Mouse (Mus musculus): ENCODE data around the gene Gpx5. TPM values are rescaled to one million over a fixed set of nuclear protein-coding genes. Genes with fewer than 3 reads are reported as not detected.

Gpx5 gene
- not detected in 2 replicates for polyA plus RNA-seq (2014; fragmentation: Nextera tagmentation; extraction: Ambion mirVana)

GRCm38 (mm10) chr13:21292631-21293030 lies at the start of gene Gpx5:
Gene Gpx5, minus strand, starts transcription at chr13:21292731.
- Histone ChIP-seq H3K9me3 (ENCODE audit: low read depth, low read length) (no peaks in the 10 kb centered on the region), H3K27ac (ENCODE audit: low read depth) (no peak within 1 kb of the TSS), H3K4me3 (ENCODE audit: low read depth, low read length) (no peak within 1 kb of the TSS), H3K4me1 (ENCODE audit: insufficient read depth) (no peaks in the 10 kb centered on the region), H3K36me3 (ENCODE audit: insufficient read depth) (no peaks in the 10 kb centered on the region), H3K4me2 (no peak within 1 kb of the TSS), H3K27me3 (ENCODE audit: insufficient read depth, low read length) (no peaks in the 10 kb centered on the region), H3K9ac (no peak within 1 kb of the TSS)
- ATAC-seq (ENCODE audit: insufficient read depth) = no peak
- WGBS = 84% methylated on average over 6 of the region's 6 CpGs
- TF ChIP-seq CTCF (IDR thresholded peaks at IDR 0.05; ENCODE audit: low read depth) = no peak
- DNase-seq = no peak

DNA sequence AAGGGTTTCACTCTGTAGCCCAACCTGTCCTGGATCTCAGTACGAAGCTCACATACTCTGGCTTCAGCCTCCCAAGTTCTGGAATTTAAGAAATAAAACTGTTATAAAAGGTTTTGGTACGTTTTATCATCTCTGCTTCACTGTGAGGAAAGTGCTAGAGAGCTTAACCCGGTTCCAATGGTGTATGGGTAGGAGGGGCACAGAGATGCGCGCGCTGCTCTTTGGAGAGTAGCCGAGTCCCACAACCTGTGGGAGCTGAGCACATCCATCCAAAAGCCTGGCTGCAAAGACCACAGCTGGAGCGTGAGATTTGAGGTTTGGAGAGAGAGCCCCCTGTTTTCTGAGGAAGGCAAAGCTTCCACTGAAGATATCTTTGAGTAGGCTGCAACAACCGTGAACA lies 34.9 kb upstream of the Gpx5 start:
- Histone ChIP-seq H3K4me1 (ENCODE audit: insufficient read depth) (no peaks in the 10 kb centered on the region), H3K27ac (ENCODE audit: low read depth) (no peak overlapping the region), H3K4me2 (peak overlapping the region; percentile 60), H3K4me3 (ENCODE audit: low read depth, low read length) (peak overlapping the region; percentile 37), H3K36me3 (ENCODE audit: insufficient read depth) (no peaks in the 10 kb centered on the region), H3K9me3 (ENCODE audit: low read depth, low read length) (no peaks in the 10 kb centered on the region), H3K9ac (peak overlapping the region; percentile 13; the same call in 1 of the 2 replicates), H3K27me3 (ENCODE audit: insufficient read depth, low read length) (0 out of 2 replicates have a peak, but pooled peaks cover 4% of the 10 kb centered on the region)
- no peak for TF ChIP-seq CTCF (IDR thresholded peaks at IDR 0.05; ENCODE audit: low read depth)
- WGBS = under 1% methylated on average over 9 of the region's 9 CpGs
- DNase-seq (peak; percentile 64), ATAC-seq (ENCODE audit: insufficient read depth) (peak; percentile 73)

GRCm38 (mm10) chr13:21326657-21327211 lies 34.2 kb upstream of the Gpx5 start:
- peak overlapping the region; percentile 37 for H3K4me3 ChIP-seq (ENCODE audit: low read depth, low read length)
- peak; percentile 77 for ATAC-seq (ENCODE audit: insufficient read depth)
- peak overlapping the region; percentile 60 for H3K4me2 ChIP-seq
- H3K27me3 ChIP-seq (ENCODE audit: insufficient read depth, low read length) = 0 out of 2 replicates have a peak, but pooled peaks cover 4% of the 10 kb centered on the region
- no peaks in the 10 kb centered on the region for H3K9me3 ChIP-seq (ENCODE audit: low read depth, low read length)
- no peaks in the 10 kb centered on the region for H3K36me3 ChIP-seq (ENCODE audit: insufficient read depth)
- peak overlapping the region; percentile 27; the same call in 1 of the 2 replicates for H3K9ac ChIP-seq
- peak; percentile 88 for TF ChIP-seq CTCF (IDR thresholded peaks at IDR 0.05; ENCODE audit: low read depth)
- peak; percentile 97 for DNase-seq
- under 1% methylated on average over 24 of the region's 24 CpGs for WGBS
- H3K27ac ChIP-seq (ENCODE audit: low read depth) = no peak overlapping the region
- H3K4me1 ChIP-seq (ENCODE audit: insufficient read depth) = 0 out of 2 replicates have a peak, but pooled peaks cover 3% of the 10 kb centered on the region

DNA sequence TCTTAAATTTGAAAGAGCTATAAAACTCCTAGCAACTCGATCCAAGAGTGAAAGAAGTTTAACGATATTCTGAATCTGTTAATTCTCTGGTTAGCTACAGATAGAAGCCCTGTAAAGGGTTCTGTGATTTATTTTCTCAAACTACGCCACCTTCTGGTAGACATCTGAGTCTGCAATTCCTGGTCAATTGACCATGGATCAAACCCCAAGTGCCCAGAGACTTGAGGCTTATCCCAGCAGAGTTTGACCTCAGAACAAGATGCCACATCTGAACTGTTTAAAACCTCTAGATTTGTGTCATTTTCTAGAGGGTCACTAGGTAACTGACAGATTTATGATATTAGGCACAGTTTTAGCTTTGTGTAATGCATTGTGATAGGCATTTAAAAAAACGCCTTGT lies 33.7 kb upstream of the Gpx5 start:
- H3K36me3 ChIP-seq (ENCODE audit: insufficient read depth) = no peaks in the 10 kb centered on the region
- 0 out of 2 replicates have a peak, but pooled peaks cover 4% of the 10 kb centered on the region for H3K27me3 ChIP-seq (ENCODE audit: insufficient read depth, low read length)
- no peak overlapping the region for H3K9ac ChIP-seq
- DNase-seq = peak; percentile 71
- H3K4me1 ChIP-seq (ENCODE audit: insufficient read depth) = 0 out of 2 replicates have a peak, but pooled peaks cover 3% of the 10 kb centered on the region
- 6% methylated on average over 4 of the region's 4 CpGs for WGBS
- peak overlapping the region; percentile 37 for H3K4me3 ChIP-seq (ENCODE audit: low read depth, low read length)
- H3K4me2 ChIP-seq = peak overlapping the region; percentile 60
- TF ChIP-seq CTCF (IDR thresholded peaks at IDR 0.05; ENCODE audit: low read depth) = peak; percentile 58
- no peak overlapping the region for H3K27ac ChIP-seq (ENCODE audit: low read depth)
- H3K9me3 ChIP-seq (ENCODE audit: low read depth, low read length) = no peaks in the 10 kb centered on the region
- peak; percentile 50; the same call in 1 of the 2 replicates for ATAC-seq (ENCODE audit: insufficient read depth)

GRCm38 (mm10) chr13:21323405-21323804 lies 30.9 kb upstream of the Gpx5 start:
- H3K9ac ChIP-seq = no peak overlapping the region
- 0 out of 2 replicates have a peak, but pooled peaks cover 3% of the 10 kb centered on the region for H3K4me1 ChIP-seq (ENCODE audit: insufficient read depth)
- 52% methylated on average over 6 of the region's 6 CpGs for WGBS
- 0 out of 2 replicates have a peak, but pooled peaks cover 4% of the 10 kb centered on the region for H3K27me3 ChIP-seq (ENCODE audit: insufficient read depth, low read length)
- ATAC-seq (ENCODE audit: insufficient read depth) (no peak), DNase-seq (no peak)
- no peaks in the 10 kb centered on the region for H3K9me3 ChIP-seq (ENCODE audit: low read depth, low read length)
- peak overlapping the region; percentile 60 for H3K4me2 ChIP-seq
- TF ChIP-seq CTCF (IDR thresholded peaks at IDR 0.05; ENCODE audit: low read depth) = no peak
- H3K36me3 ChIP-seq (ENCODE audit: insufficient read depth) = no peaks in the 10 kb centered on the region
- H3K4me3 ChIP-seq (ENCODE audit: low read depth, low read length) = peak overlapping the region; percentile 31; the same call in 1 of the 2 replicates
- no peak overlapping the region for H3K27ac ChIP-seq (ENCODE audit: low read depth)

- 14% methylated on average over 18 of the region's 18 CpGs for WGBS
- DNase-seq (peak; percentile 79), ATAC-seq (ENCODE audit: insufficient read depth) (no peak)
- Histone ChIP-seq H3K27ac (ENCODE audit: low read depth) (no peak overlapping the region), H3K9me3 (ENCODE audit: low read depth, low read length) (no peaks in the 10 kb centered on the region), H3K27me3 (ENCODE audit: insufficient read depth, low read length) (no peaks in the 10 kb centered on the region), H3K4me1 (ENCODE audit: insufficient read depth) (0 out of 2 replicates have a peak, but pooled peaks cover 3% of the 10 kb centered on the region), H3K36me3 (ENCODE audit: insufficient read depth) (no peaks in the 10 kb centered on the region), H3K9ac (no peak overlapping the region), H3K4me2 (peak overlapping the region; percentile 60), H3K4me3 (ENCODE audit: low read depth, low read length) (peak overlapping the region; percentile 31)
- TF ChIP-seq CTCF (IDR thresholded peaks at IDR 0.05; ENCODE audit: low read depth) = no peak
Measured at GRCm38 (mm10) chr13:21322509-21323375, 30.2 kb upstream of the Gpx5 start.

Data from lung, embryonic 14.5 days (tissue).